Mouse (Mus musculus): Measurements from ENCODE around the gene Col5a1. TPM values are rescaled to one million over a fixed set of nuclear protein-coding genes. Genes with fewer than 3 reads are reported as not detected.

Gene Col5a1
- polyA plus RNA-seq, 1 experiment from 2014 or later = 59.1 TPM

GRCm38 (mm10) chr2:27999996-28000583 lies 113.9 kb downstream of the Col5a1 start:
- WGBS = 90% methylated on average over 9 of the region's 9 CpGs
- Histone ChIP-seq H3K4me3 (replicated peaks) (no peak overlapping the region), H3K4me1 (replicated peaks) (no peaks in the 10 kb centered on the region), H3K9ac (replicated peaks) (no peak overlapping the region), H3K27ac (no peak overlapping the region), H3K36me3 (peaks cover 94% of the 10 kb centered on the region), H3K9me3 (no peaks in the 10 kb centered on the region), H3K4me2 (no peak overlapping the region), H3K27me3 (no peaks in the 10 kb centered on the region)
- no peak for ATAC-seq (ENCODE audit: insufficient number of reproducible peaks, insufficient read depth, low FRiP score, low TSS enrichment, low read depth)

- ATAC-seq (ENCODE audit: insufficient number of reproducible peaks, insufficient read depth, low FRiP score, low TSS enrichment, low read depth) = no peak
- no peak overlapping the region for H3K4me3 ChIP-seq (replicated peaks)
- H3K4me2 ChIP-seq = no peak overlapping the region
- no peak overlapping the region for H3K27ac ChIP-seq
- H3K36me3 ChIP-seq = peaks cover 97% of the 10 kb centered on the region
- H3K27me3 ChIP-seq = no peaks in the 10 kb centered on the region
- no peaks in the 10 kb centered on the region for H3K4me1 ChIP-seq (replicated peaks)
- H3K9me3 ChIP-seq = no peaks in the 10 kb centered on the region
- WGBS = 80% methylated on average over 3 of the region's 3 CpGs
- H3K9ac ChIP-seq (replicated peaks) = no peak overlapping the region
Measured at GRCm38 (mm10) chr2:28000660-28001059, 114.4 kb downstream of the Col5a1 start.

- Histone ChIP-seq H3K4me1 (replicated peaks) (no peaks in the 10 kb centered on the region), H3K27ac (no peak overlapping the region), H3K4me2 (no peak overlapping the region), H3K27me3 (no peaks in the 10 kb centered on the region), H3K4me3 (replicated peaks) (no peak overlapping the region), H3K9ac (replicated peaks) (no peak overlapping the region), H3K9me3 (no peaks in the 10 kb centered on the region), H3K36me3 (peaks cover 97% of the 10 kb centered on the region)
- 90% methylated on average over 11 of the region's 11 CpGs for WGBS
- ATAC-seq (ENCODE audit: insufficient number of reproducible peaks, insufficient read depth, low FRiP score, low TSS enrichment, low read depth) = no peak
Measured at GRCm38 (mm10) chr2:28001206-28001605, 115.0 kb downstream of the Col5a1 start.

- no peak overlapping the region for H3K9ac ChIP-seq (replicated peaks)
- H3K27ac ChIP-seq = no peak overlapping the region
- WGBS = 91% methylated on average over 4 of the region's 4 CpGs
- H3K4me2 ChIP-seq = no peak overlapping the region
- H3K36me3 ChIP-seq = peaks cover 99% of the 10 kb centered on the region
- ATAC-seq (ENCODE audit: insufficient number of reproducible peaks, insufficient read depth, low FRiP score, low TSS enrichment, low read depth) = no peak
- H3K27me3 ChIP-seq = no peaks in the 10 kb centered on the region
- no peak overlapping the region for H3K4me3 ChIP-seq (replicated peaks)
- H3K4me1 ChIP-seq (replicated peaks) = no peaks in the 10 kb centered on the region
- no peaks in the 10 kb centered on the region for H3K9me3 ChIP-seq
Measured at GRCm38 (mm10) chr2:28005187-28005586, 119.0 kb downstream of the Col5a1 start.

GRCm38 (mm10) chr2:28008261-28008660 lies 122.0 kb downstream of the Col5a1 start:
- 73% methylated on average over 4 of the region's 4 CpGs for WGBS
- no peak overlapping the region for H3K4me3 ChIP-seq (replicated peaks)
- H3K27ac ChIP-seq = no peak overlapping the region
- no peak overlapping the region for H3K4me2 ChIP-seq
- no peaks in the 10 kb centered on the region for H3K9me3 ChIP-seq
- H3K27me3 ChIP-seq = no peaks in the 10 kb centered on the region
- H3K36me3 ChIP-seq = peaks cover 99% of the 10 kb centered on the region
- H3K4me1 ChIP-seq (replicated peaks) = no peaks in the 10 kb centered on the region
- H3K9ac ChIP-seq (replicated peaks) = no peak overlapping the region
- ATAC-seq (ENCODE audit: insufficient number of reproducible peaks, insufficient read depth, low FRiP score, low TSS enrichment, low read depth) = no peak

- Histone ChIP-seq H3K27me3 (no peaks in the 10 kb centered on the region), H3K4me1 (replicated peaks) (no peaks in the 10 kb centered on the region), H3K9ac (replicated peaks) (no peak overlapping the region), H3K36me3 (peaks cover 99% of the 10 kb centered on the region), H3K9me3 (no peaks in the 10 kb centered on the region), H3K27ac (no peak overlapping the region), H3K4me3 (replicated peaks) (no peak overlapping the region), H3K4me2 (no peak overlapping the region)
- 66% methylated on average over 3 of the region's 3 CpGs for WGBS
- ATAC-seq (ENCODE audit: insufficient number of reproducible peaks, insufficient read depth, low FRiP score, low TSS enrichment, low read depth) = no peak
Measured at GRCm38 (mm10) chr2:28012367-28012766, 126.1 kb downstream of the Col5a1 start.

GRCm38 (mm10) chr2:28014778-28015177 lies 128.6 kb downstream of the Col5a1 start:
- H3K4me2 ChIP-seq = no peak overlapping the region
- no peak overlapping the region for H3K27ac ChIP-seq
- no peak for ATAC-seq (ENCODE audit: insufficient number of reproducible peaks, insufficient read depth, low FRiP score, low TSS enrichment, low read depth)
- 87% methylated on average over 3 of the region's 3 CpGs for WGBS
- H3K9me3 ChIP-seq = no peaks in the 10 kb centered on the region
- H3K4me3 ChIP-seq (replicated peaks) = no peak overlapping the region
- peaks cover 100% of the 10 kb centered on the region for H3K36me3 ChIP-seq
- no peaks in the 10 kb centered on the region for H3K4me1 ChIP-seq (replicated peaks)
- H3K9ac ChIP-seq (replicated peaks) = no peak overlapping the region
- no peaks in the 10 kb centered on the region for H3K27me3 ChIP-seq

- 84% methylated on average over 6 of the region's 6 CpGs for WGBS
- peaks cover 97% of the 10 kb centered on the region for H3K36me3 ChIP-seq
- no peak for ATAC-seq (ENCODE audit: insufficient number of reproducible peaks, insufficient read depth, low FRiP score, low TSS enrichment, low read depth)
Measured at GRCm38 (mm10) chr2:28024416-28024815, 138.2 kb downstream of the Col5a1 start.

GRCm38 (mm10) chr2:28025776-28026175 lies 139.6 kb downstream of the Col5a1 start:
- H3K9me3 ChIP-seq = no peaks in the 10 kb centered on the region
- H3K27ac ChIP-seq = no peak overlapping the region
- no peaks in the 10 kb centered on the region for H3K27me3 ChIP-seq
- no peak for ATAC-seq (ENCODE audit: insufficient number of reproducible peaks, insufficient read depth, low FRiP score, low TSS enrichment, low read depth)
- H3K4me2 ChIP-seq = no peak overlapping the region
- H3K4me3 ChIP-seq (replicated peaks) = no peak overlapping the region
- H3K4me1 ChIP-seq (replicated peaks) = 0 out of 2 replicates have a peak, but pooled peaks cover 3% of the 10 kb centered on the region
- H3K9ac ChIP-seq (replicated peaks) = no peak overlapping the region
- H3K36me3 ChIP-seq = peaks cover 97% of the 10 kb centered on the region
- WGBS = 86% methylated on average over 4 of the region's 4 CpGs

More at GRCm38 (mm10) chr2:28024416-28024815, 138.2 kb downstream of the Col5a1 start:
- H3K4me1 ChIP-seq (replicated peaks) = 0 out of 2 replicates have a peak, but pooled peaks cover 3% of the 10 kb centered on the region
- H3K9me3 ChIP-seq = no peaks in the 10 kb centered on the region
- H3K27ac ChIP-seq = no peak overlapping the region
- H3K27me3 ChIP-seq = no peaks in the 10 kb centered on the region
- H3K9ac ChIP-seq (replicated peaks) = no peak overlapping the region
- no peak overlapping the region for H3K4me3 ChIP-seq (replicated peaks)
- H3K4me2 ChIP-seq = no peak overlapping the region

- peaks cover 5% of the 10 kb centered on the region; the same call in 1 of the 2 replicates for H3K4me1 ChIP-seq (replicated peaks)
- ATAC-seq (ENCODE audit: insufficient number of reproducible peaks, insufficient read depth, low FRiP score, low TSS enrichment, low read depth) = no peak
- 93% methylated on average over 7 of the region's 9 CpGs for WGBS
- peaks cover 98% of the 10 kb centered on the region for H3K36me3 ChIP-seq
- H3K4me2 ChIP-seq = no peak overlapping the region
- H3K27ac ChIP-seq = no peak overlapping the region
- no peak overlapping the region for H3K9ac ChIP-seq (replicated peaks)
- H3K4me3 ChIP-seq (replicated peaks) = no peak overlapping the region
- H3K27me3 ChIP-seq = no peaks in the 10 kb centered on the region
- H3K9me3 ChIP-seq = no peaks in the 10 kb centered on the region
Measured at GRCm38 (mm10) chr2:28031860-28032259, 145.6 kb downstream of the Col5a1 start.

- WGBS = 92% methylated on average over 11 of the region's 11 CpGs
- no peak overlapping the region for H3K27ac ChIP-seq
- H3K9ac ChIP-seq (replicated peaks) = no peak overlapping the region
- H3K36me3 ChIP-seq = peaks cover 98% of the 10 kb centered on the region
- H3K4me3 ChIP-seq (replicated peaks) = no peak overlapping the region
- no peak overlapping the region for H3K4me2 ChIP-seq
- H3K4me1 ChIP-seq (replicated peaks) = peaks cover 7% of the 10 kb centered on the region; the same call in 1 of the 2 replicates
- H3K9me3 ChIP-seq = no peaks in the 10 kb centered on the region
- no peak for ATAC-seq (ENCODE audit: insufficient number of reproducible peaks, insufficient read depth, low FRiP score, low TSS enrichment, low read depth)
- H3K27me3 ChIP-seq = no peaks in the 10 kb centered on the region
Measured at GRCm38 (mm10) chr2:28032469-28032868, 146.2 kb downstream of the Col5a1 start.

All from limb, embryonic 12.5 days (tissue).